Mouse (Mus musculus): ENCODE measurements around the gene Ptov1.
"Not testable (repeated sequence)": the region's sequence is repeated elsewhere in the genome, so short reads cannot be mapped to it uniquely, and the experiment has no call there.

Ptov1 gene

DNA sequence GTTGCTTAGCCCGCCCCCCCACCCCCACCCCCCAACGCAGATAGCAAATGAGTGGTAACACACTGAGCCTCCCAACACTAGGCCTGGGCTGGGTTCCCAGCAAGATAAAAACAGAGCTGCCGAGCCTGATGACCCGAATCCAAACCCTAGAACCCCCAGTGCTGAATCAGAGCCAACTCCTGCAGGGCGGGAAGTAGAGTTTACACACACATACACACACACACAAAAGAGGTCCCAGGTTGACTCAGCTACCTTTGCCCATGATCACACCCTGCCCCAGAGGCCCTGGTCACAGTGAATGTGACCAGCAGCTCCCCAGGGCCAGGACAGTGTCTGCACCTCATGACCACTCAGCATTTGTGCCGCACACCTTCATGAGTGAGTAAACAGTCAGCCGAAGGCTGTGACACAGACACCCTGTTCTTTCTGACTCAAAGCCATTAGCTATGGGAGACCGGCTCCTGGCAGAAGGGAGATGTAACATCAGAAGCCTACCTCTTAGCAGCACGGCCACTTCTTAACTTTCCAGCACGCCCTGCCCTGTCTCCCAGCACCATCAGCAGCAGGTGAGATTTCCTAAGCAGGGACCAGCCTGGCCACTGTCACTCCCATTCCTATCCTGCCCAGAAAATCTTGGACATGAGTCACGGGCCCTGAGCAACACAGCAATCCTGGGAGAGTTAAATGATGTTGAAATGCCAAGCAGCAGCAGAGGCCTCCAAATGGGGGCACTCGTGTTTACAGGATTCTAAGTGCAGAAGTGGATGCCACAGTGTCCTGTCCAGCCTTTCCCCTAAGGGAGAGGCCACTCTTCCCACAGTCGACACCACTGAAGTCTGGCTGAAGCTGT, 18.9 kb upstream of the Ptov1 start:
- DNase-seq (ENCODE audit: low read depth): no peak

DNA sequence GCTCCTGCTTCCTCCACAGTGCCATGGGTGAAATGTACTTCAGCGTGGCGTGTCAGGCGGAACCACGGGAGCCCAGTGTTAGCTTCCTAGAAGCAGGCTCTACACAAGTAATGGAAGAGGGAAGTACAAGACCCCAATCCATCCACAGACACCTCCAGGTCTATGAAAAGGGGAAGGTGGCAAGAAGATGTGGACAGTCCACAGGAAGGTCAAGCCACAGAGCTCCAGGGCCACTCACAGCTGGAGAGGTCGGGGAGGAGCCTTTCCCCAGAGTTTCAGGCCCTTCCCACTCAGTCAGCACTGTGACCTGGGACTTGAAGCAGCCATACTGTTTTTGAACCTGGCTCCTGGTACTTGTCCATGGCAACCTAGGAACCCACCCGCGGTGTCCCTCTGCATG, 17.4 kb upstream of the Ptov1 start:
- no peak for DNase-seq (ENCODE audit: low read depth)

DNA sequence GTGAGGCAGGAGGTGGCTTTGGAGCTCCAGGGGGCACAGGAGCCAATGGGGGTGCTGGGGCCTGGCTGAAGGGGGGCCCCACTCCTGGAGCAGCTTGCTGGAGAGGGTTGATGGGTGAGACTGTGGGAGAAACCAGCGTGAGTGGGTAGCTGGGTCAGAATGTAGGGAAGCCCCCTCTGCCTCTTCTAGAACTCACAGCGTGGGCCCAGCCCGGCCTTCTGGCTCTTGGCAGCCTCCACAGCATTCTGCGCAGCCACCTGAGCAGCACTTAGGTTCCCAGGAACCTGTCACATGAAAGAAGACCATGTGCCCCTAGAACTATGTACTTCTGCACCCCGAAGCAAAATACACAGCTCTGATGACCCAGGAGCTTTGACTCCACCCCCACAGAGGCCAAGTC, 15.0 kb upstream of the Ptov1 start:
- no peak for DNase-seq (ENCODE audit: low read depth)

DNA sequence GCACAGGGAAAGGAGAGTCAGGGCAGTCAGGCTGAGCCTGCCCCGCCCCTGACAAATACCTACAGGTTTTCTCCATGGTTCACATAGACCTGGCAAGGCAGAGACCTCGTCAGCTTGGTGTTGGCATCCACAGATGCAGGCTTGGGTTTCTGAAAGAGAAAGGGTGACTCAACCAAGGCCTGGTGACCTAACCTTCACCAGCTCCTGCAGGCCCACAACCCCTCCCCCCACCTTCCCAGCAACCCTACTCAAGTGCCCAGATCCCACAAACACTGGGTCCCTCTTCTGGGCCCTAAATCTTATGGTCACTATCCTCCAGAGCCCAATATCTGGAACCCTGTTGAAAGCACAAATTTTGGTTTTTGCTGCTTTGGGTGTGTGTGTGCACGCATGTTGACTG, 13.4 kb upstream of the Ptov1 start:
- no peak for DNase-seq (ENCODE audit: low read depth)

DNA sequence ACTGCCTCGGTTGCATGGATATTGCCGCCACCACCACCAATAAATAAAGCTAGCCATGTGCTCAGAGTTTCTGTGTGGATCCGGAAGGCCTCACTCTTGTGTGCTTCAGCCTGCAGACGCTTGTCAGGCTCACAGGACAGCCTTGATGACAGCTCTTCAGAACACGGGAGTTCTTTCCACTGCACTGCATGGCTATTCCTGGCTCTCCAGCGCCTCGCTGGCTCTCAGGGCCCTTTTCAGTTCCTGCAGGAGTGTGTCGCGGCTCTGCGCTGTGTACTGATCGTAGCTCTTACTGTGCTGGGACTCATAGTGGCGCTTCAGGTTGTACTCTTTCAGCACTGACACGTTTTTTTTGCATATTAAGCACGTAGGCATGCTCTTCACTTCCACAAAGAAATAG, 8.2 kb upstream of the Ptov1 start:
- no peak for DNase-seq (ENCODE audit: low read depth)

DNA sequence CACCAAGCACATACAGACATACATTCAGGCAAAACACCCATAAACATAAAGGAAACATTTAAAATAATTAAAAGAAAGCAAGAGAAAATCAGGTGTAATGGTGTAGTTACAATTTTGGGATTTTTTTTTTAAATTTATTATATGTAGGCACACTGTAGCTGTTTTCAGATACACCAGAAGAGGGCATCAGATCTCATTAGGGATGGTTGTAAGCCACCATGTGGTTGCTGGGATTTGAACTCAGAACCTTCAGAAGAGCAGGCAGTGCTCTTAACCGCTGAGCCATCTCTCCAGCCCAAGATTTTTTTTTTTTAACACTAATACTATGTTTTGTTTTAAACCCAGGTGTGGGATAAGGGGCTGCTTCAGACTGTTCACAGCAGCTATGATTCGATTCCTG, 2.2 kb upstream of the Ptov1 start:
- not testable (repeated sequence) for DNase-seq (ENCODE audit: low read depth)

DNA sequence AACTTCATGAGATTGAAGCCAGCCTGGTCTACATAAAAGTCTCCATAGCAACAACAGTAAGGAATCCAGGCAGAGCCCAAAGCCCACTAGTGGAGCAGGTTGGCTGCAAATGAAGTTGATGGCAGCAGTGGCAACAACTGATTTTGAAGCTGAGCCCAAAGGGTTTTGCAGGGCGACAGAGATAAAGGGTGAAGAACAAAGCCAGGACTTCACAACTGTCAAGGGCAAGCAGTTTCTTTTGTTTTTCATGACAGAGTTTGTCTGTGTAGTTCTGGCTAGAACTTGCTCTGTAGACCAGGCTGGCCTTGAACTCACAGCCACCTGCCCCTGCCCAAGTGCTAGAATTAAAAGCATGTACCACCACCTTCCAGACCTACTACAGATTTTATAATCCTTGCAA, 1.6 kb upstream of the Ptov1 start:
- no peak for DNase-seq (ENCODE audit: low read depth)

DNA sequence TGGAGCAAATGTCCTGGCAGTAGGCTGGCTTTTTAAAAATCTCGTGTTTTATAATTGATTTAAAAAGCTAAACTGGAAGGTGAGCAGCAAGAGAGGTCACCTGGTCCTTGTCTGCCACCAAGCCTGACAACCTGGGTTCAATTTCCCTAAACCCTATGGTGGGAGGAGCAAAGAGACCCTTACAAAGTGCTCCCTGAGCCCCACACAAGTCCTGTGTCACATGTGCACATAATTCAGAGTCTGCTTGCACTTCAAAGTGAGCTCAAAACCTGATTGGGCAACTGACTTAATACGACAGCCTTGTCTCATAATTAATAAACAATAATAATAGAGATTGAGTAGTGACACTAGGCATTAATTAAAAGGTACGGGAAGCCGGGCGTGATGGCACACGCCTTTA, 1.0 kb upstream of the Ptov1 start:
- DNase-seq (ENCODE audit: low read depth): no peak

DNA sequence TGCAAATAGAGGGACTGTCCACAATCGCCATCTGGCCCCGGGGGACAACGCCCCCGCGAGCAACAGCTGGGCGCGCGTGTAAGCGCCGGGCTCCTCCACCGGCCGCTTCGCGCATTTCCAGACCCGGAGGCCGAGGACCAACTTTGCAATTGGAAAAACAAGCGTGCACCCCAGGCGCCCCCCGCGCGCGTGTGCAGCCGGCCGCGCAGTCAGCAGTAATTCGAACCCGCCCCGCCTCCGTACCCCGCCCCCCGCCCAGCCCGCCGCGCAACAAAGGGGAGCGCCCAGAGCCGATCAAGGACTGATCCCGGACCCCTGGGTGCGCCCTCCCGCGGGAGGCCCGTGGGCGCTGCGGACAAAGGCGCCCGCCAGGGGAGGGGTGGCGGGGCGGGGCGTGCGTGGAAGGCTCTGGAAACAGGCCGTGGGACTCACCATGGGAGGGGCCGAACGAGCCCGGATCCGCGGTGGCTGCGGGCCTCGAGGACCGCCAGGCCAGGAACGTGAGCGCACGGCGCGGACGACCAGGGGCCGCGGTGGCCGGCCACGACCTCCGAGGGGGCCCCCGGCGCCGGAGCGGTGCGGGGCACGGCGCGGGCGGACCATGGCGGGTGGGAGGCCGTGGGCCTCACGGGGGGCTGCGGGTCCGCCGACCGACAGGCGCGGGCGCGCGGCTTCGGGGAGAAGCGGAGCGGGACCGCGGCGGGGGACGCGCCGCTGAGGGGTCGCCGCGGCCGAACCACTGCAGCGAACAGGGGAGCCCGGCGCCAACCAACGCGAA, 480 bp downstream of the Ptov1 start:
- no peak for DNase-seq (ENCODE audit: low read depth)

DNA sequence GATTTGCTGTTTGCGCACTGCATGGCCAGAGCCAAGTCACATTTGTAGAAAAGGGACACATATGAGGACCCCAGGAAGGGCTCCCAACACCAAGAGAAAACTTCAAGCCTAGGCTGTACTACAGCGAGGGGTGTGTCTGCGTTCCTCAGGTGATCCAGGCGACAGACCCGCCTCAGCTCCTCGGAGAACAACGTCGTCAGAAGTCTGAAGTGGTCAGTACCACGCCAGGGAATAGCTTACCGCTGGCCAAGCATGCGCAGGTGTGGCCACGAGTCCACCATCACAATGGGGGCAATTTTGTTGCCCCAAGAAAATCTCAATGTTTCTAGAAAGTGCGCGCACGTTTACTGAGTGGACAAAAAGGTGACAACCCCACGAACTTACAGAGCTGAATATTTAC, 1.1 kb downstream of the Ptov1 start:
- no peak for DNase-seq (ENCODE audit: low read depth)

DNA sequence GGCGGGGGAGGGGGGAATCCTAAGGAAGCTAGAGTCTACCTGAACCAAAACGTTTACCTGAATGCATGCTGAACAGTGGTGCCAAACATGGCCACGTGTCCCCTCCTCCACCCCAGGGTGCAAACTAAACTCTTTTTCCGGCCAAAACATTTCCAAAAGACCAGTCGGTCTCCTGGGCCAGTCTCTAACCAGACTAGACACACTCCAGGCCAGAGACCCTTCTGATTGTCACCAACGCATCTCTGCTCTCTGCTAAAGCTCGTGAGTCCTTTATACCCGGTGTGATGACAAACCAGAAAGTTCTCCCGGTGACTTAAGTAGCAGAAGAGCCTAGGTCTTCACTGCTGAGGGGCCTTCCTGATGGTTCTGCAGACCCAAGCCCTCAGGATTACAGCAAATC, 1.8 kb downstream of the Ptov1 start:
- no peak for DNase-seq (ENCODE audit: low read depth)

DNA sequence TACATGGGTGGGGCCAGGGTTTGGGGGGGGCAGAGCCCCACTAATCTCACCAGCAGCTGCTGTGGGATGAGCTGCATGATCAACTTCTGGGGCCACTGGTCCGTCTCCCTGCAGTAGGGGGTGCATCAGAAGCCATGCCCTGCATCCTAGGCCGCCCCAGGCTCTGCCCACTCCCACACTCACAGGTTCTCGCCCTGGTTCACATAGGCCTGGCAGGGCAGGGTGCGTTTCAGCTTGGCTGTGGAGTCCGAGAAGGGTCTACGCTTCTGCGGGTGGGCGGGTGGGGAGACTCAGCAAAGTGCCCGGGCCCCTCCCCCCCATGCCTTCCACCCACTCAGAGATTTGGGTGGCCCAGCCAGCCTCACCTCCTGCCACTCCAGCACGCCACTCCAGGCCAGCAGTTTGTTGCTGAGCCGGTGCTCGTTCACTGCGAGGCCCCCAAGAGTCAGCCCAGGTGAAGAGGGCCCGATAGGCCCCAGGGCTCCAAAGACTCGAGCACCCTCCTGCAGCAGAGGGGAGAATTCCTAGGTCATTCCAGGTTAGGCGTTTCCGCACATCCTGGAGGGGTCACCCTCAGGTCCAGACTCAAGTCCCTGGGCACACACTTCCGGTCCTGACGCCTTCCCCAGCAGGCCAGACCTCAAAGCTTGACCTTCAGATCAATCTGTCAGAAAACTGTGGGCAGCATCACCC, 2.4 kb downstream of the Ptov1 start:
- no peak for DNase-seq (ENCODE audit: low read depth)

DNA sequence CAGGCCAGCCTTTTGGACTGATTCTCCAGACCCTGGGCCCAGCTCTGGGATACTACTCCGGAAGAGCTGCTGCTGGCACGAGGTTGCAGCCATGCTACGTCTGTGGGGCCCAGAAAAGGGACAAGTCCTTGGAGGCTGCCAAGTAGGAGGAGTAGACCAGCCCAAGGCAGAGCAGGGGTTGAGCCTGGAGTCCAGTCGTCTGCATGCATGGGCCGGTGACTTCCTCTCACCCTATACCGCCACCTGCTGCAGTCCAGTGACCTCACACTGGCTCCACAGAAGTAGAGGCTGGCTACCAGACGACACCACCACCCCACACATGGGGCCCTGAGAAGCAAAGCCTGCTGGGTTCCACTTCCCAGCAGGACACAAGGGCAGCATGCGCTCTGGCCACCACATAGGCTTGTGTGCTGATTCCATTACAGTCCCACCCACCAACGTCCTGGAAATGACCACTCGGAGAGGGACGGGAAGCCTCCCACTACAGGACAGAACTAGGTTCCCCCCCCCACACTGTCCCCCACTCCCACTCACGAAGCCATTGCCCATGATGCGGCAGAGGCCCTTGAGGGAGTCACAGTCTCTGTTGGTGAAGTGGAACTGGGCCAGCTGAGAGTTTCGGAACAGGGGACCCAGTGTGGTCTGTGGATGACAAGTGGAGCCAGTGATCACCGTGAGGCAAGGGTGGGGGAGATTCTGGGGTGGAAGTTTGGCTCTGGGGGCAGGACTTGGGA, 3.1 kb downstream of the Ptov1 start:
- DNase-seq (ENCODE audit: low read depth): no peak

DNA sequence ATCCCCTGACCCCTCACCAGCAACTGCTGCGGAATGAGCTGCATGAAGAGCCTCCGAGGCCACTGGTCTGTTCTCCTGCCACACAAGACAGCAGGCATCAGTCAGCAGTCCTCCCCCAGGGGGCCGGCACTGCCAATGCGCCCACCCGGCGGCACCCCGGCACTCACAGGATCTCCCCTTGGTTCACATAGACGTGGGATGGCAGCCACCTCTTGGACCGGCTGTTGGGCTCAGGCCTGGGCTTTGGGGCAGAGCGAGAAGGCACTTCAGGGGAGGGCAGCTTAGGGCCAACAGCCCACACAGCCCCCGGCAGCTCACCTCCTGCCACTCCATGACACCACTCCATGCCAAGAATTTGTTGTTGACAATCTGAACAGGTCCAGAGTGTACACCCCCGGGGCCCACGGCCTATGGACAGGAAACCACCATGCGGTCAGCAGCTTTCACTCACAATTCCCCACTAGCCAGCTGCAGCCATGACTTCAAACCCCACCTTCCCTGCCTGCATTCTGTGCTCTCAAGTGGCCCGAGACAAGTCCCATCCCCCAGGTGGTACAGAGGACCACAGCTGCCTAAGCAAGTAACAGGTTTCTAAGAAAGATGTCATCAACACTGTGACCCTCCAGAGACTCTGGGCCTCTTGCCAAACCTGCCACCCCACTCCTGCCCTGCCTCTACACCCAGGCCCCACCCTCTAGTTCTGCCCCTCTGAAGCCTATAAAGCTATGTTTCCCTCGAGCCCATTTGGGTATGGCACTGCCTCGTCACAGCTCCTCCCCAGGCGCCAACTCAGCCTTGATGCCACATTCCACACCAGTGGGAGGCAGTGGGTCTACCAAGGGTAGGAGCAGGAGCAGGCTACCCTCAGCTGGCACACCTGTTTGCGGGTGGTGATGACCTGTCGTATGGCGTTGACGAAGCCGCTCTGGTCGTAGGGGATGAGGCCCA, 4.7 kb downstream of the Ptov1 start:
- DNase-seq (ENCODE audit: low read depth): no peak

DNA sequence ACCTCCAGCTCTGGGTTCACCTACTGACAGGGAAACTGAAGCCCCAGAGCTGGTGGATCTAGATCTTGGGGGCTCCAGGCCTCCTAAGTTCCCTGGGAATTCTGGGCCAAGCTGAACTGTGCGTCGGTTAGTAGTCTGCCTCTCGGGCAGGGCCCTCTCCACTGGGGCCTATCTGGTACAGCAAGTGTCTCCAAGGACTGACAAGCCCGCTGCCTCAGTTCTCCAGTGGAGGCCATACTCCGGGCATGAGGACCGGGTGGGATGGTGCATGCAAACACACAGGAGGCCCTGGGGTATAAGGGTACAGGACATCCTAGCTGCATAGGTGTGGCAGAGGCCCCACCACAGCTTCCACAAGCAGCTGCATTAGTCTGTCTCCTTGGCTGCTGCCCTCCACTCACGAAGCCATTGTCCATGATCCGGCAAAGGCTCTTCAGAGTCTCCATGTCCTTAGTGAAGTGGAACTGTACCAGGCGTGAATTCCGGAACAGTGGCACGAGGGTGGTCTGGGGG, 5.5 kb downstream of the Ptov1 start:
- DNase-seq (ENCODE audit: low read depth): no peak

DNA sequence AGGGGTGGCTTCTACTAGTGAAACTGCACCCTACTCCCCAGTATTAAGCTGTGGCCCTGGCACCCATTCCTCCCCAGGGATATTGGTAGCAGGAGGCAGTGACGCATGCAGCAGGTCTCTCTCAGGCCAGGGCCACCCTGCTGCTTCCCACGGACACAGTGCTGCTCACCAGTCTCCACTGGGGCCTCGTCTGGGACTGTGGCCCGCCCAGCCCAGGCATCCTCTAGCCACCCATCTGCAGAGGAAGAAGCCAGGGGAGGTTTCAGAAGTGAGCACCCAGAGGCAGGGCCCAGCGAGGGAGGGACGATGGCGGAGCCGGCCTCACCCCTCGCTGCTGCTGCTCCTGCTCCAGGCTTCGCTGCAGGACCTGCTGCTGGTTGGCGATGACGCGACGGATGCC, 6.4 kb downstream of the Ptov1 start:
- no peak for DNase-seq (ENCODE audit: low read depth)

DNA sequence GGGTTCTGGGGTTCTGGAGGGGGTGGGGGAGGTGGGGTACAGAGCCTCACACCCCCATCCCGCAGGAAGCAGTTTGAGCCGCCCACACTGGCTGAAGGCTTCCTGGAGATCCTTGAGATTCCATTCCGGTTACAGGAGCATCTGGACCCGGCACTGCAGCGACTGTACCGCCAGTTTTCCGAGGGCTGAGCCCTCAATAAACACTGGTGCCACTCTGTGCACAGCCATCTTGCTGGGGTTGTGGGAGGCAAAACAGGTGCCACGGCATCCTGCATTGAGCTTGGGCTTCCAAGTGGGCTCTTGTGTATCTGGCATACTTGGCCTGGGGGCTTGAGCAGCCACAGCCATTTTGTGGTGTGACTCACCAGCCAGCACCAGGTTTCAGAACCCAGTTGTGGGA, 7.2 kb downstream of the Ptov1 start:
- no peak for DNase-seq (ENCODE audit: low read depth)

DNA sequence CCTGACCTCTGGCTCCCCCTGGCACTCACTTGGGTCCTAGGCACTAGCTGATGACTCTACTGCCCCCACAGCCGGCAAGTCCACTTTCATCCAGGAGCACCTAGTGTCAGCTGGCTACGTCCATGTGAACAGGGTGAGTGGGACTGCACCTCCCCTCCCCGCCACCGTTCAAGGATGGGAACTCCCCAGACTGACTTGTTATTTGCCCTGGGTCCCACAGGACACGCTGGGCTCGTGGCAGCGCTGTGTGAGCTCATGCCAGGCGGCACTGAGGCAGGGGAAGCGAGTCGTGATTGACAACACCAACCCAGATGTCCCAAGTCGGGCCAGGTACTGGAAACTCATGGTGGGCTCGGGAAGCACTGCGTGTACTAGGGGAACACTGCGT, 8.2 kb downstream of the Ptov1 start:
- DNase-seq (ENCODE audit: low read depth): no peak

DNA sequence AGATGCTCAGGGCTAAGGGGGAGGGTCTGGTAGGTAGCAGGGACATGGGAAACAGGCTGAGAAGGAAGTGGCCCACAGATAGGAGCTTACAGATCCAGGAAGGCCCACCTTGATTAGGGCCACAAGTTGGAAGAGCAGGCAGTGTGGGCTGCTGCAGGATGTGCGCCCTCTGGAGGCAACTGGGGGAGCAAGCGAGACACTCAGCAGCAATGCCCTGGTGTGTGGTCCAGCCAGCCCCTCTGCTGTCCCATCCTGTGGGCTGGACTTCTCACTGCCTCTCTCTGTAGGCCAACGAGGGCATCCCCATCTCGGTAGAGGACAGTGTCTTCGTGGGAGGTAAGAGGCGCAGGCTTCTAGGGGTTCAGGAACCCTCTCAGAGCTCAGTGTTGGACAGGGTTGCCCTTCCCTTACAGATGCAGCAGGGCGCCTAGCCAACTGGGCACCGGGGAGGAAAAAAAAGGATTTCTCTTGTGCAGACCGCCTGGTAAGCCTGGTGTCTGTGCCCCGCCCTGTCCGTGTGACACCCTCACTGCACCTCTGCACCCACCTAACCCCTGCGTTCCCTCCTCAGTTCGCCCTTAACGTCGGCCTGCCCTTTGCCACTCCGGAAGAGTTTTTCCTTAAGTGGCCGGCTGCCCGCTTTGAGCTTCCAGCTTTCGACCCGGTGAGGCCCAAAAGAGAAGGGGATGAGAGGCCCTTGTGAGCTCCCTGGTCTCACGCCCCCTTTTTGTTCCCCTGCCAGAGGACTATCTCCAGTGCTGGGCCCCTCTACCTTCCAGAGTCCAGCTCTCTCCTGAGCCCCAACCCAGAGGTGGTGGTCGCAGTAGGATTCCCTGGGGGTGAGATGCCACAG, 8.8 kb downstream of the Ptov1 start:
- DNase-seq (ENCODE audit: low read depth): no peak

DNA sequence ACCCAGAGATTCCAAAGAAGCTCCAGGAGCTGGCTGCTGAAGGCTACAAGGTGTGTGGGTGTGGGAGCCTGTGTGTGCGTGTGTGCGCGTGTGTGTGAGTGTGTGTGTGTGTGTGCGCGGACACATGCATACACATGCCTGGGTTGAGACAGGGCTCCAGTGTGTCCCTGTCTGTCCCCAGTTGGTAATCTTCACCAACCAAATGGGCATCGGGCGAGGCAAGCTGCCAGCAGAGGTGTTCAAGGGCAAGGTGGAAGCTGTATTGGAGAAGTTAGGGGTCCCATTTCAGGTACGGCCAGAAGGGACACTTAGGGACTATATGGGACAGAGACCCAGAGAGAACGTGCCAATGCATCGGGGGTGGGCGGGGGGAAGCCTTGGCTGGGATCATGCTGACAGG, 9.7 kb downstream of the Ptov1 start:
- no peak for DNase-seq (ENCODE audit: low read depth)
